Mouse (Mus musculus) megakaryocyte, embryonic 14.5 days (primary cell): ENCODE measurements at regions not wholly inside any gene's neighbourhood (a gene's known extent, or its start where the extent isn't known, plus 50 kb on each side); places are given as distances from the start of the nearest gene placed in this dataset.

ENCODE experiments used
- FLI1 ChIP-seq: IDR thresholded peaks from 2 replicates; pipeline ENCODE4 v1.6.1; 2012; ENCODE audit warnings: low read length, inconsistent platforms, mixed read lengths
- GATA1 ChIP-seq: IDR thresholded peaks from 3 replicates; pipeline ENCODE4 v1.6.1; 2012; ENCODE audit warnings: mixed read lengths, low read length, inconsistent platforms, borderline replicate concordance

- no peak for TF ChIP-seq GATA1
- no peak for TF ChIP-seq FLI1
These were observed 1509.5 kb upstream of the Lrrc6 start for GRCm38 (mm10) chr15:68010189-68010588.
